Mouse (Mus musculus): ENCODE measurements around the gene Lrrtm4. TPM values are rescaled to one million over a fixed set of nuclear protein-coding genes. Genes with fewer than 3 reads are reported as not detected.

Gene Lrrtm4
- polyA plus RNA-seq, 1 experiment from 2014 or later, result 1.8 TPM

GRCm38 (mm10) chr6:80760641-80761204 is 742.0 kb downstream of the Lrrtm4 start:
- no peak for ATAC-seq (ENCODE audit: insufficient number of reproducible peaks, insufficient read depth, low FRiP score, low TSS enrichment)
- H3K4me3 ChIP-seq, result no peak overlapping the region
- H3K36me3 ChIP-seq, result no peaks in the 10 kb centered on the region
- H3K27ac ChIP-seq, result no peak overlapping the region
- H3K4me1 ChIP-seq, result no peaks in the 10 kb centered on the region
- no peaks in the 10 kb centered on the region for H3K27me3 ChIP-seq
- H3K9me3 ChIP-seq, result no peaks in the 10 kb centered on the region
- H3K4me2 ChIP-seq (replicated peaks), result no peak overlapping the region
- H3K9ac ChIP-seq, result no peak overlapping the region
- 78% methylated on average over 5 of the region's 5 CpGs for WGBS

- Histone ChIP-seq H3K9me3 (no peaks in the 10 kb centered on the region), H3K27me3 (no peaks in the 10 kb centered on the region), H3K4me1 (no peaks in the 10 kb centered on the region), H3K36me3 (no peaks in the 10 kb centered on the region), H3K4me2 (replicated peaks) (no peak overlapping the region), H3K9ac (no peak overlapping the region), H3K27ac (no peak overlapping the region), H3K4me3 (no peak overlapping the region)
- no peak for ATAC-seq (ENCODE audit: insufficient number of reproducible peaks, insufficient read depth, low FRiP score, low TSS enrichment)
These were observed 767.6 kb downstream of the Lrrtm4 start for GRCm38 (mm10) chr6:80786282-80786681.

- no peak overlapping the region for H3K4me3 ChIP-seq
- 85% methylated on average over 5 of the region's 5 CpGs for WGBS
- H3K27ac ChIP-seq, result no peak overlapping the region
- no peaks in the 10 kb centered on the region for H3K36me3 ChIP-seq
- H3K9me3 ChIP-seq, result no peaks in the 10 kb centered on the region
- H3K9ac ChIP-seq, result no peak overlapping the region
- no peak overlapping the region for H3K4me2 ChIP-seq (replicated peaks)
- H3K4me1 ChIP-seq, result no peaks in the 10 kb centered on the region
- no peaks in the 10 kb centered on the region for H3K27me3 ChIP-seq
- ATAC-seq (ENCODE audit: insufficient number of reproducible peaks, insufficient read depth, low FRiP score, low TSS enrichment), result no peak
These were observed 805.1 kb downstream of the Lrrtm4 start for GRCm38 (mm10) chr6:80823753-80824152.

- ATAC-seq (ENCODE audit: insufficient number of reproducible peaks, insufficient read depth, low FRiP score, low TSS enrichment), result no peak
- no peaks in the 10 kb centered on the region for H3K36me3 ChIP-seq
- no peak overlapping the region for H3K27ac ChIP-seq
- no peak overlapping the region for H3K4me2 ChIP-seq (replicated peaks)
- no peaks in the 10 kb centered on the region for H3K4me1 ChIP-seq
- H3K27me3 ChIP-seq, result no peaks in the 10 kb centered on the region
- H3K9me3 ChIP-seq, result no peaks in the 10 kb centered on the region
- WGBS, result 86% methylated on average over 2 of the region's 2 CpGs
- no peak overlapping the region for H3K9ac ChIP-seq
- no peak overlapping the region for H3K4me3 ChIP-seq
These were observed 821.1 kb downstream of the Lrrtm4 start for GRCm38 (mm10) chr6:80839784-80840183.

DNA sequence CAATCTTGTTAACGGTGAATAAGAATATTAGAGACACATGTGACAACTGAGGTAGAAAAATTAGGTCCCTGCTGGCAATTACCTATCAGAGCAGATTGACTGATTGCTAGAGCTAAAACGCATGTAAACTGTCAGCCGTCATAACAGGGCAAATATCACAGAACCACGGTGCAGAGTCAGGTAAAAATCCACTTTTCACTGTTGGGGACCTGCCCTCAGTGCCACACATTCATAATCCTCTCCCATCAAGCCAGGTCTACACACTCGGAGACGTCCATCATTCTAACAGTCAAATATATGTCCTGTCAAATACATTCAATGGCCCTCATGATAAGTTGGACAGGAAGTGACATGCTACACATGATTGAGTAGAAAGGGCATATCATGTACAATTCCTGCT is 826.6 kb downstream of the Lrrtm4 start:
- no peaks in the 10 kb centered on the region for H3K27me3 ChIP-seq
- H3K27ac ChIP-seq, result no peak overlapping the region

GRCm38 (mm10) chr6:80856910-80857543 is 838.4 kb downstream of the Lrrtm4 start:
- no peak overlapping the region for H3K4me2 ChIP-seq (replicated peaks)
- WGBS, result 72% methylated on average over 13 of the region's 13 CpGs
- H3K4me3 ChIP-seq, result no peak overlapping the region
- H3K36me3 ChIP-seq, result no peaks in the 10 kb centered on the region
- no peaks in the 10 kb centered on the region for H3K27me3 ChIP-seq
- H3K9ac ChIP-seq, result no peak overlapping the region
- ATAC-seq (ENCODE audit: insufficient number of reproducible peaks, insufficient read depth, low FRiP score, low TSS enrichment), result no peak
- no peak overlapping the region for H3K27ac ChIP-seq
- no peaks in the 10 kb centered on the region for H3K9me3 ChIP-seq
- no peaks in the 10 kb centered on the region for H3K4me1 ChIP-seq

More for the DNA sequence above, 826.6 kb downstream of the Lrrtm4 start:
- Histone ChIP-seq H3K4me1 (no peaks in the 10 kb centered on the region), H3K36me3 (no peaks in the 10 kb centered on the region), H3K9ac (no peak overlapping the region), H3K4me2 (replicated peaks) (no peak overlapping the region), H3K9me3 (no peaks in the 10 kb centered on the region), H3K4me3 (no peak overlapping the region)
- no peak for ATAC-seq (ENCODE audit: insufficient number of reproducible peaks, insufficient read depth, low FRiP score, low TSS enrichment)
- WGBS, result 82% methylated on average over 6 of the region's 6 CpGs

Other genes with a start within 250 kb of the Lrrtm4 start
- gene Gm20594, start 201.0 kb upstream of the Lrrtm4 start, polyA plus RNA-seq (2016; fragmentation: Nextera tagmentation; extraction: Ambion mirVana), result not detected in 2 replicates